Mouse (Mus musculus): ENCODE measurements at regions not wholly inside any gene's neighbourhood (a gene's known extent, or its start where the extent isn't known, plus 50 kb on each side); places are given as distances from the start of the nearest gene placed in this dataset.

DNA sequence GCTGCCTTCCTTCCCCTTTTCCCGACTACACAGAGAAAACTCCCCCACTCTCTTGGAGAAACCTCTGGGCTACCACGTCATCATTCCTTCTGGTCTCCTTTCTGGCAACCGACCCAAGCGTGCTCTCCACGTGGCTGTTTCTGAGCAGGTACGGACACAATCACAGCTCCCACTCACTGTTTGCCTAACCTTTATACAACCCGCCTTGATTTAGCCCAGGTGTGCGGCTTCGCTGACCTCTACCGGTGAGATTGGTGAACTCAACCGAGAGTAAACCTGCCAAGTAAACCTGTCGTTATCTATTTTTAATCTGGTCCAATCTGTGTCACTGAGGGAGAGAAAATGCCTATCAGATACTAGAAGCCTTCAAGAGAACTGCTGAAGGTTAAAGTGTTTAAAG, 142.7 kb upstream of the Gnai1 start:
- in situ Hi-C loops (cut with MseI, MboI): no loop called here

DNA sequence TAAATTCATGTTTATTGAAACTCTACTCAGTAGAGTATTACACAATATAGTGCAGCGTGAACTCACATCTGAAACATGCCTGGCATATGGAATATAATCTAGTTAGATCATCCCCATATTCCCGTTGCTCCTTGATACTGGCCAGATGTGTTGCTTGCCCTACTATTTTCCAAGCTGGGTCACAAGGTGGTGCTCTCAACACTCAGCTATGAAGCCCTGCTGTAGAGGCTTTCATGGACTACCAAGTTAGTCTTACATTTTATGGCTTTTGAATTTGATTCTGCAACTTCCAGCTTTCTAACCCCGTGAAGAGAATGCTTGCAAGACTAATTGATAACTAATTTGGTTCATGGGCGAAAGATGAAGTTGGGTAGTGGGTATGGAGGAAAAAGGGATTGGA, 134.2 kb upstream of the Gnai1 start:
- in situ Hi-C loops (cut with MseI, MboI): loop anchor here in 1 of 2 experiments (25.0 kb wide), 1 partner anchor 418 kb away; no protein-coding TSS in a partner anchor

DNA sequence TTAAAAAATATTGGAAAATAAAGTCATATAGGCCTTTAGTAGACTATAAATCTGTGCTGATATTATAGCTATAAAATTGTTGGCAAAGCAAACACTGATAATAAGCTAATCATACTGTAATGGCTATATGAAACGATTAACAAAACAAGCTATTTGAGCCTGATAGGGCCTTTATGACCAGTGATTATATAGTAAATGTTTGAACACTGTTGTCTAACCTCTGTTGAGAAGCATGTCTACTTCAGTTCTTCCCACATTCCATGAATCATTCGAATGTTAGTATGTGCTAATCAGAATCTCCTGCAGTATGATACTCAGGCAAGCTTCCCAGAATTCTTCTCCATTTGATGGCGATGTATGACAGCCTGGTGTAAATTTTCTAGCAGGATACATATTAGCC, 129.6 kb upstream of the Gnai1 start:
- in situ Hi-C loops (cut with MseI, MboI): loop anchor here in 1 of 2 experiments (25.0 kb wide), 1 partner anchor 423 kb away; no protein-coding TSS in a partner anchor

DNA sequence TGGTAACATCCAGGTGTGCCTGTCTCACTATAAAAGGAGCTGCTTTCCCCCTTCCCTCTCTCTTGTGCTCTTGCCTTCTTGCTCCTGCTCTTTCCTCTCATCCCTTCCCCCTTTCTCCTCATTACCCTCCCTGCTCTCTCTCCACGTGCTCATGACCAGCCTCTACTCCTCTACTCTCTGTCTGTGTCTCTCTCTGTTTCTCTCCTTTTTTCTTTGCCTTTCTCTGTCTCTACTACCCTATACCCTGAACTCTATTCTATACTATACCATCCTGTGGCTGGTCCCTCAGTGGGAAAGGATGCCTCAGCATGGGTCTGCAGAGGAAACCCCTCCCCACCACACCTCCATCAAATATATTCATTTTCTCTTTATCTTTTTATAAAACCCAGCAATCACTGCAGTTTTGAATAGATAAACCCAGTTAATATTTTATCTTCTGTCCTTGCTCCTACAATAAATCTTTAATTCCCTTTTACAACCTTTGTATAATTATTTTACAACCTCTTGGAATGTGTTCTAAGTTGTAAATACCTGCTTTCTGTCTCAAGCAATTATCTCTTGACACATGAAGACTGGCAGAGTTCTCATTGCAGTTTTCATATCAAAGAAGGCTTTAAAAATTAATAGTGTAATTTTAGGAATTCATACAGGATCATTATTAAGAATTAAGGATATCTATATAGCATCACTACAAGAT, 127.1 kb upstream of the Gnai1 start:
- in situ Hi-C loops (cut with MseI, MboI): loop anchor here in 1 of 2 experiments (25.0 kb wide), 1 partner anchor 425 kb away; no protein-coding TSS in a partner anchor

DNA sequence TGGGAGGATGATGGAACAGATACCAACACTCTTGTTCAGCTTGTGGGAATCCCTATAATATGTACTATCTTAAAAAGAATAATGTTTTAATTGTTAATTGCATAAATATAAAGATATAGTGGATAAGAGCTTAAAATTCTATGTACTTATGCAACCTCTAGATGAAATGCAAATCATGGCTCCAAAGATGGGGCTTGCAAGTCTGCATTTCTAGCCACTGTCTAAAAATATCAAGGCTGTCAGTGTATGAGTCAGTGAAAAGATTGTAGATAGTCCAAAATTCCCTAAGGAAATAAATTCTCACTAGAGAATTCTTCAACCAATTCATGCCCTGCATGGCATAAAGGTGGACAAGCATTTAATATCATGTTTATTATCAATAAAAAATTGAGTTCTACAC, 124.2 kb upstream of the Gnai1 start:
- in situ Hi-C loops (cut with MseI, MboI): loop anchor here in 1 of 2 experiments (25.0 kb wide), 1 partner anchor 428 kb away; no protein-coding TSS in a partner anchor

DNA sequence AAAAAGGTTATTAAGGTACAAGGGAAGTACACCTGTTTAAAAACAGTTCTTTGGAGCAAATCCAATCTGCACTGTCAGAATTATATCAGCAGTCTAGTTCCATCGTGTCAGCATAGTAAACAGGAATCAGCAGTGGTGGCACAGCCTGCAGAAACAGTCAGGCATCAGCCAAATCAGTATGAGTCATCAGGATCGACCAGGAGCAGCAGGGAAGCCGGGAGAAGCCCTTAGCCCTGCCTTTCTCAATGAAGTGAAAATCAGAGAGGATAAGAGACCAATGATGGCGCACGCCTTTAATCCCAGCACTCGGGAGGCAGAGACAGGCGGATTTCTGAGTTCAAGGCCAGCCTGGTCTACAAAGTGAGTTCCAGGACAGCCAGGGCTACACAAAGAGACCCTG, 118.3 kb upstream of the Gnai1 start:
- in situ Hi-C loops (cut with MseI, MboI): loop anchor here in 1 of 2 experiments (25.0 kb wide), 1 partner anchor 434 kb away; no protein-coding TSS in a partner anchor

DNA sequence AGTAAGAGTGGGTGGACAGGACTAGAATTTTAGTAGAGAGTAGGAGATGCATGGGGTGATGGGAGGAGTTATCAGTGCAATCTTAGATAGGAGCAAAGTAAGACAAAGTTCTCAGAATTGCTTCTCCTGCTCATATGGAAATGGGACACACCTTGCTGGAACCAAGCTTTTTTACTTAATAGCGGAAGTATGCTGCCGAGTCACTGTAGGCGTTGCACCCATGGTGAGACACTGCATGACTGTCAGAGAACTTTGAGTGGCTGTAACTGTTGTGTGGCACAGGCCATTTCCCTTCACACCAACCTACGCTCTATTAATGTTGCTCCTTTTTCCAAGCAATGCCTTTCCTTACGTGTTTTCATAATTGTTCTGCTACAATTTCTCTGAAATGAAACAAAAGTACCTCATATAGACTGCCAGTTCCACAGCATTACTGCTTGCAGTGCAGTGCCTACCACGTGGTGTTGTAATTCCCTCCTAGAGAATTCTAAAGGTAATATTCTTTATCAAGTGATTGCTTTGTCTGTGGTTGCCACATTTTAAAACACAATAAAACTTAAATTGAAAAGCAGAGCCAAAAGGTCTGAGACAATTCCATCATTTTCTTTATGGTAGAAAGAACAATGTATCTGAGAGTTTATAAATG, 117.3 kb upstream of the Gnai1 start:
- in situ Hi-C loops (cut with MseI, MboI): loop anchor here in 1 of 2 experiments (25.0 kb wide), 1 partner anchor 435 kb away; no protein-coding TSS in a partner anchor

DNA sequence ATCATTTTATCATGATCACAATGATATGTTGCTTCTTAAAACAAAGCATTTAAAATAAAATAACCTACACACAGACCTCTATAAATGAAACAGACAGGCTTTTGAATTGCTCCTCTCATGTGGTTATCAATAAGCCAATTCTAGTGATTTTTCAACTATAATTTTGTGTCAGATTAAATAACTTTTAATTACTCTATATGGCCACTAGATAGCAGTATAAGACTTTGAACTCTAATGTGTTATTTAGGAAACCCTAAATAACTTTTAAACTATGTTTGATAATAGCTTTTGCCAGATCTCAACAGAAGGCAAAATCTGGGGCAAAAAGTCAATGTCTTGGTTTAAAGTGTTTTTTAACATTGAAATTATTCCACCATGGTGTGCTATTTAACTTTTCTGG, 112.0 kb upstream of the Gnai1 start:
- in situ Hi-C loops (cut with MseI, MboI): loop anchor here in 1 of 2 experiments (25.0 kb wide), 1 partner anchor 790 kb away; no protein-coding TSS in a partner anchor

DNA sequence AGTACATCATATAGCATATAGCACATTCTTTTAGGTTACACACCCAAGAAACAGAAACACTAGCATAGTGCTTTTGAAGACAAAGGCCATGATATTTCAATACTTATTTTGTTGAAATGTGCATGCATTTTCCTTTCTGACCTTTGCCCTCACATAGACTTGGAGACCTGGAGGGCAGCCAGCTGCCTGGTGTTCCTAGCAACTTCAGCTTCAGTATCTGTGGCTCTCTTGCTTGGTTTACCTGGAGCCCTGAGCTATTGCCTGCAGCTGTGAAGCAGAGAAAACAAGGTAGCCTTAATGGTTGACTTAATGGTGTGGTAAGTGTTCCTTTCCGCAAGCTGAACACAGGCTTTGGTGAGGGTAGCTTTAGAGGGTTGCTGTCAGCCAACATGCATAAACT, 97.6 kb upstream of the Gnai1 start:
- in situ Hi-C loops (cut with MseI, MboI): loop anchor here in 1 of 2 experiments (25.0 kb wide), 1 partner anchor 805 kb away; no protein-coding TSS in a partner anchor

DNA sequence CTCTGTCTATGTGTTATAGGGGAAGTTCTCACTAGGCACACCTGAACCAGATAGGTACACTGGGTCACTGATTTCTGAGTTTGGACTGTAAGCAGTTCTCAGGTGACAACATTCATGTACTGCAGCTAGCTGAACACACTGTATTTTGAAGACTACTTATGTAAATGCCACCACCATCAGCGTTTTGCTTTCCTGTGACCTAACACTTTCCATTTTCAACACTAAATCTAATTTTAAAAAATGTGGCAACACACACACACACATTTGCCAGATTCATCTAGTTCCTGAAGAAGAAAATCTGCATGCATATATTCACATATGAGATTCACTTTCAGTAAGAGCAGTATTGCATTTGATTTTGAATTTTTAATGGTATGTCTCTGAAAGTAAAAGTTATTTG, 96.0 kb upstream of the Gnai1 start:
- in situ Hi-C loops (cut with MseI, MboI): loop anchor here in 1 of 2 experiments (25.0 kb wide), 1 partner anchor 806 kb away; no protein-coding TSS in a partner anchor

DNA sequence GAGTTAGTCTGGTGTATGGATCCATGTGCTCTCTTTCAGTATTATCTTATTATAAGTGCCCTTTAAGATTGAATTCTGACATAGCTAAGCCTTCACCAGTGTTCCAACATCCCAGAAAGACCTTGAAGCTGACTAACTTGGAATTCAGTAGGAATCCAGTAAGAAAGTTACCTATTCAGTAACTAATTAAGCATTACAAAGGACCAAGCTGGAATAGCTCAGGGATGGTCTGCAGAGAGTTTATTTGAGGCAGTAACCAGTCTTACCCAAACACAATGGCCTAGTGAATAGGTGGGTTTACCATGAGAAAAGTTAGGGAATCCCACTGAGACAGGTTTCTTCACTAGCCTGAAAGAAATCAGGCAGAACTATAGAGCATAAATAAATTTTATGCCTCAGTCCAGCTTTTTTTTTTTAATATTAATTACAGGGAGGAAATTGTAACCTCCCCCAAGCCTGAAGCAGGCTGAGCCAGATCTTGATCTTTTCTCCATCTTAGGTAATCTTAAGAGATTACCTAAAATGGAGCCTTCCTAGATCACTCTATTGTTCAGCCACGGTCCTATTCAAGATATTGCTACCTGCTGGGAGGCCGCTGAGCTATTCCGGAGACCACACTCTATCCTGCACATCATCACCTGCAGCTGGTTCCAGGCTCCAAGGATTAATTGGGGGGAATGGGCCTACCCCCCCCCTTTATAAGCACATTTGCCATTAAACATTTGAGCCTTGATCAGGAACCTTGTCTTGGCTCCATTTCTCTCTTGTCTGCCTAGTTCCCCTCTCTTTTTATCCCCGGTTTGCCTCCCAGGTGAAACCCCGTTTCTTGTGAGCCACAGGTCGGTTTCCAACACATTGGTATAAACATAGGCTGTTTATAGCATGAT, 93.0 kb upstream of the Gnai1 start:
- in situ Hi-C loops (cut with MseI, MboI): loop anchor here in 1 of 2 experiments (25.0 kb wide), 1 partner anchor 809 kb away; no protein-coding TSS in a partner anchor

DNA sequence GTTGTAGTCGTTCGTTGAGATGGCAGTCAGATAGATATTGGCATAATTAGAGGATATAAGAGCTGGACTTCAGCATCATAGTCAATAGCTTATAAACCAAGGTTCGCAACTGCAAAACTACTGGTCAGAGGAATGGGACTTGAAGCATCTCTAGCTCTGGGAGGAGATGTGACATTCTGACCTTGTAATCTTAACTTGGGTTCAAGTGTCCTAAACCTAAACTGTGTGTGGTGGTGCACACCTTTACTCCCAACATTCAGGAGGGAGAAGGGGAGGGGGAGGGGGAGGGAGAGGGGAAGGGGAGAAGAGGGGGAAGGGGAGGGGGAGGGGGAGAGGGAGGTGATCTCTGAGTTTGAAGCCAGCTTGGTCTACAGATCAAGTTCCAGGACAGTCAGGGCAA, 89.1 kb upstream of the Gnai1 start:
- in situ Hi-C loops (cut with MseI, MboI): loop anchor here (5.0 to 10.0 kb wide), 2 partner anchors 92 to 364 kb away; no protein-coding TSS in a partner anchor

DNA sequence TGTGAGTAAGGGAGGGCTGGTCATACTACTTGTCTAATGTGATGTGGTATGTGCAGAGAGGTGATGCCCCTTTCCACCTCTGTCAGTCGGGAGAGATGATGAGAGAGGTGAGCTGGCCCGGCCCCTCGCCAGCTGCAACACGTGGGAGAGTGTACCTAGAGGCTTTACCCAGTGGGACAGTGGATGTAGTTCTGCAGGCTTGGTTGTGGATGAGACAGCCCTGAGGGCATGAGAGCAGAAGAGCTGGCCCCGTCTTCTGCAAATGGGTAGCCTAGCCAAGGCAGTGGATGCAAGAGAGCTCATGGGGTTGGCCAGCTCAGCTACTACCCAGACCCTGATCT, 88.1 kb upstream of the Gnai1 start:
- in situ Hi-C loops (cut with MseI, MboI): loop anchor here (5.0 to 10.0 kb wide), 2 partner anchors 91 to 363 kb away; no protein-coding TSS in a partner anchor

DNA sequence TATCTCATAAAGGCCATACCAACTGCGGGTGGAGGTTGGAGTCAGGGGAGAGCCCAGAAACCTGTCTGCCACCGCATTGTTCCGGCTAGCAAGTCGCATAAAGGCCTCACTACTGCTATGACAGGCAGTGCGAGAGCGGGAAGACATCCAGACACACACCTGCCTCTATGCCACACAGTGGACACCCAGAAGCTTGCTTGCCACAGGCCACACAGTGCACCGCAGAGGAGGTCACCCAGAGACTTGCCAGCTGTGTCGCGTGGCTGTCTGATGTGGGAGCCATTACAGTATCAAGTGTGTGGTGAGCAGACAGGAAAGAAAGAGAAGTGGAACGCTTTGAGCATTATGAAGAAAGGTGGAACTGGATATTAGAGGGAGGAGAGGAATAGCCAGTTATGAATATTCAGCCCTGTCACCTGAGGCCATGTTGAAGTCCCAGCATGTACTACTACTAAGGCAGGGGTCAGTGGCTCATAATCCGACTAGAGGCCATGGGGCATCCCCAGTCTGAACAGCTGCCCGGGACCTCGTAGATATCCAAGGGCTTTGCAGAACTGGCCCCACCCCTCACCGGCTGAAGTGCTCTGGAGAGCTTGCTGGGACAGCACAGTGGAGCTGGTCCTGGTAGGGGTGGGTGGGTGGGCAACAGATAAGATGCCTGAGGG, 87.6 kb upstream of the Gnai1 start:
- in situ Hi-C loops (cut with MseI, MboI): loop anchor here (5.0 to 10.0 kb wide), 2 partner anchors 90 to 363 kb away; no protein-coding TSS in a partner anchor

DNA sequence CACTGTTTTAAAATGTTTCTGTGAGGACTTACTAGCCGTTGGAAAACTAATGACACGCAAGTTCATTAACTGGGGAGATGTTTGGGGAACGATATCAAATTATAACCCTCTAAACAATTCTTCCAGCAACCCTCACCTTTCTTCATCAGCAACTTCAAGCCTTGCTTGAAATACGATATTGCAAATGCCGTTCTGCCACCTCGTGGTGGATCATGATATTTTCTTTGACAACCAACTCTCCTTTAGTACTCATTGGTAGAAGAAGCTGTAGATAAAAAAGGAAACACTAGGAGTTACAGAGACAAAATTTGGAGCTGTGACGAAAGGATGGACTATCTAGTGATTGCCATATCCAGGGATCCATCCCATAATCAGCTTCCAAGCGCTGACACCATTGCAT, 85.8 kb upstream of the Gnai1 start:
- in situ Hi-C loops (cut with MseI, MboI): loop anchor here (5.0 to 10.0 kb wide), 2 partner anchors 89 to 361 kb away; no protein-coding TSS in a partner anchor

DNA sequence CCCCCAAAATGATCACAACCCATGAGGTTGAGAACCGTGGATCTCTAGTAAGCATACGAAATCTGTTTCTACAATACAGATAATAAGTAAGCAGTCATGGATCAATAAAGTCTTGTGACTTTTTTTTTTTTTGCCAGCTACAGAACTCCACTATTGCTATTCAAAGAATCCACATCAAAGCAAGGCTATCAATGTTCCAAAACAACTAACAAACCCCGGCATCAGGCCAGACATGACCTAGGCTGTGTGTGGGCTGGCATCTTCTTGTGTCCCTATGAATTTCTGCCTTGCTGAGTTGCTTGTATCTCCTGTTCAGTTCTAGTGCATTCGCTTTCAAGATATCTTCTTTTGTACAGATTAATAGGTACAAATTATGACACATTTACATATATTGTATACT, 79.8 kb upstream of the Gnai1 start:
- in situ Hi-C loops (cut with MseI, MboI): loop anchor here (10.0 kb wide), 1 partner anchor 355 kb away; no protein-coding TSS in a partner anchor

DNA sequence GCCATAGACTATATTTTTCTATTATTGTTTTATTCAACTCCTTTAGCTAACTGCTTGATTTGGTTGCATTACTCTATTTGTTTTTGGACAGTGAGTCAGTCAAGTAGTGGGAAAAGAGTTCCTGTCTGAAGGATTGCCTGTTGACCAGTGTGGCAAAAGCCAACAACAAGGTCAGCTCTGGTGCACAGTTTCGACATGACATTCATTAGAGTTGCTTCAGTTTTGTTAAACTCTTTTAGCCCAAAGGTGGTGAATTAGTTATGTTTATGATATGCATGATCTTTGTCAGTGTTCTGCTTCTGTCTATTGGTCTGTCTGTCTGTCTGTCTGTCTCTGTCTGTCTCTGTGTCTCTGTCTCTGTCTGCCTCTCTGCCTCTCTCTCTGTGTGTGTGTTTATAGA, 79.1 kb upstream of the Gnai1 start:
- in situ Hi-C loops (cut with MseI, MboI): no loop called here

DNA sequence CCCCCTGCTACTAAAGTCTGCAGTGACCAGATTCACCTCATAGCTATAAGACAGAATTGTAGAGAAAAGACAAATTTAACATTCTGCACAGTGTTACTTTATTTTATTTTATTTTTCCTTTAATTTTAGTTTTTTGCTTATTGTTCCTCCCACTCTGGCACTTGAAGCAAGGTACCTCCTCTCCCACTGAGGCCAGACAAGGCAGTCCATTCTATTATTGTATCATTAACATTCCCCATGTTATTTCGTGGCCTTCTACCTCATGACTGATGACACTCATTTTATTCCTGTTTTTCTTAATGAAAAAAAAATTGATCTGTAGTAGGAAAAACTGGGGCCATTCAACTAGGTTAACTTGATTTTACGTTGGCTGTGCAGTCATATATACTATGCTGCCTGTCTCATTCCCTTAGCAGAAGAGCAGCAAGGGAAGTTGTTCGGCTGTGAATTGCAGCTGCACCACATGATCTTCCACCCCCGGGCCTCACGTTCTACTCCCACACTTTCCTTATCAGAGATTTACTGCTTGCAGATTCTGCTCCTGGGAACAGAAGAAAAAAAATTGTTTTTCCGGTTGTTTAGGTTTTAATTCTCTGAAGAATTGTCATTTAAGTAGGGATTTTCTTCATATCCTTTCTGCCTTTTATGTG, 76.1 kb upstream of the Gnai1 start:
- in situ Hi-C loops (cut with MseI, MboI): no loop called here

DNA sequence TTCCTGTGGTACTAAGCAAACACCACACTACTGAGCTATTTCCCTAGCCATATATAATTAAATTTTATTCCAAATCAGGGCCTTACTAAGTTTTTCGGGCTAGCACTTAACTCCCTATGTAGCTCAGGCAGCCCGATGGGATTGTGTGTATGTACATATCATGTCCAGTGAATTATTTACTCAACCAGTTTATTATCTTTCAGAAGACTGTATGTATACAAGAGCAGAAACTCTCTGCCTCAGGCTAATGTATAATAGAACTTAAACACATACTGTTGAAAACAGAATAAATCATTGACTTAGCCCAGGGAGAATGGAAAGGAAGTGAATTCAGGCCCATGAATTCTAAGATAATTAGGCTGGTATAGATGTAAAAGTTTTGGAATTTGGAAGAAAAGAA, 74.1 kb upstream of the Gnai1 start:
- in situ Hi-C loops (cut with MseI, MboI): no loop called here

DNA sequence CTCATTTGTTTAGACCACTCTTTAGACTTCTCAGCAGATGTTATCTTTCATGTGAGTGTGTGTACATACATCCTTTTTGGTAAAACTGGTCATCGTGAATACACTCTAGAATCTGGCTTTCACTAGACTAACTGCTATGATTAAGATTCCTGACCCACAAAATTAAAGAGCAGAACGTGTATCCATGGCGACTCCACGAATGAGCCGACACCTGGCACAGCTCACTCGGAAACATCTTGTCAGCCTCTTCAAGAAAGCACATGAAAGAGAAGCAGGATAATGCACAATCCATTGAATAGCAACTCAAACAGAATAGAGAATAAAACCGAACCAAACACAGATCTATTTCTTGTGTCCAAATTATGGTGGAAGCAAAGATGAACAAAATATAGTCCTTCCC, 73.1 kb upstream of the Gnai1 start:
- in situ Hi-C loops (cut with MseI, MboI): no loop called here

Measured in mouse trophoblast stem cell (cell line).